Mouse (Mus musculus) heart, adult 2 months (tissue): ENCODE results near the gene Duxbl2.
"Not testable (repeated sequence)": the region's sequence is repeated elsewhere in the genome, so short reads cannot be mapped to it uniquely, and the experiment has no call there.

Experiments
- CTCF ChIP-seq: fragments of 200-600 bp; IDR thresholded peaks from 2 replicates; pipeline ENCODE4 v1.8.1; 2022; ENCODE audit warnings: antibody characterized with exemption, mild to moderate bottlenecking, moderate library complexity
- EP300 ChIP-seq: fragments of 200-500 bp; IDR thresholded peaks from 2 replicates; pipeline ENCODE4 v1.6.1; 2011; ENCODE audit warnings: low read depth, low read length, control low read depth; ENCODE audit not compliant: insufficient read depth
- POLR2A ChIP-seq: fragments of 200-500 bp; IDR thresholded peaks from 2 replicates; pipeline ENCODE4 v1.6.1; 2011; ENCODE audit warnings: mild to moderate bottlenecking, low read depth, low read length, control low read depth; ENCODE audit not compliant: insufficient read depth

DNA sequence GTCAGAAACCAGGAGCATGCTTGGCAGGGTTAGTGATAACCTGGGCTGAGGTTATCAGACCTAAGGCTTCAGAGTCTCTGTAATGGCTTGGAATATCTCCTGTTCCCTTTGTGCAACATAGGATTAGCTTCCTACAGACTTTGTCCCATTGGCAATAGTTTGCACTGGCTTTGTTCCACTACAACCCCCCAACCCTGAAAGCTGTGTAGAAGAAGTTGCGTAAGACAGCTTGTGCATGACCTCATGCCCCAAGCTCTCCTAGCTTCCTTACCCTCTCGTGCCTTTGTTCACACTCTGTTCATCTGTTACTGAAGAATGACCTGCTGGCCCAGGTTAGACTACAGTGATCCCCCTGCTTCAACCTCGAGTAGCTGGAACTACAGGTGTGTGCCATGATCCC lies 20.5 kb upstream of the Duxbl2 start:
- not testable (repeated sequence) for TF ChIP-seq CTCF, EP300, POLR2A
